Mouse (Mus musculus): ENCODE results near the gene Rictor.
A peak's percentile ranks its signal among the peaks of the same experiment; 100 is the strongest.
"Not testable (repeated sequence)": the region's sequence is repeated elsewhere in the genome, so short reads cannot be mapped to it uniquely, and the experiment has no call there.

Gene Rictor

DNA sequence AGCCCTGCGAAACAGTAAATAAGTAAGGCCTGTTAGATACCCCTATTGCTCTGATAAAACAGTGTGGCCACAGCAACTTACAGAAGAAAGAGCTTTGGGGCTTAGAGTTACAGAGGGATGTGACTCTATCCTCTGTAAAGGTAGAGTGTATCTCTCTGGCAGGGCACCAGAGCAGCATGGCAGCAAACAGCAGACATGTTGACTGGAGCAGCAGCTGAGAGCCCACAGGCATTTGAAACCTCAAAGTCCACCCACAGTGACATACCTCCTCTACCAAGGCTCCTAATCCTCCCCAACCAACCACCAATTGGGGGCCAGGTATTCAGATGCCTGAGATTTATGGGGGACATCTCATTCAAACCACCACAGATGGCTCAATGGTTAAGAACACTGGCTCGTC lies 31.0 kb downstream of the Rictor start:
- no peak for DNase-seq

DNA sequence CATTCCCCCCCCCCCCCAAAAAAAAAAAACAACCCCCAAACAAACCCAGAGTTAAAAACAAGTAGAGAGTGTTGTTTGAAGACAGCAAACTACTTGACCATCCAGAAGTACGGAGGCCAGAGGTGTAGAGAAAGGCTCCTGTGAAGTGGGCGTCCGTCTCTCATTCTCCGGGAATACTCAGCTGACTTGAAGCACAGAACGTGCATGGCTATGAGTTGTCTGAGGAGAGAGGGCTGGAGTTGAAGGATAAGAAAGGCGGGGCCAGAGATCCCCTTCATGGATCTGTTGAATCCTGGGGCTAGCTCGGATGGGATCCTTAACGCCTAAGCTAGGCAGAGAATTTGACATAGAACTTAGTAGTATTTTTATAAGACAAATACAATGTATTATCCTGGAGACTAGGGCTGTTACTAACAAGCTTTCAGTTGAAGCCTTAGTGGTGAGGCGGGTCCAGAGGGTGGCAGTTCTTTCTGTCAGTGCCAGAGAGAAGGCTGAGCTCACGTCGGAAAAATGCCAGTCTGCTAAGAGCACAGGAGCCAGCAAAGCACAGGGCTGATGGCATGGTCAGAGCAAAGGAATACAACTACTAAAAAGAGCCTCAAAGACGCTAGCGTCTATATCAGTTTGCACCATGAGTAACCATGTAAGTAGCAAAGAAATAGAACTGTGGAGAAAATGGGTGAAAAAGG lies 34.3 kb downstream of the Rictor start:
- no peak for DNase-seq

DNA sequence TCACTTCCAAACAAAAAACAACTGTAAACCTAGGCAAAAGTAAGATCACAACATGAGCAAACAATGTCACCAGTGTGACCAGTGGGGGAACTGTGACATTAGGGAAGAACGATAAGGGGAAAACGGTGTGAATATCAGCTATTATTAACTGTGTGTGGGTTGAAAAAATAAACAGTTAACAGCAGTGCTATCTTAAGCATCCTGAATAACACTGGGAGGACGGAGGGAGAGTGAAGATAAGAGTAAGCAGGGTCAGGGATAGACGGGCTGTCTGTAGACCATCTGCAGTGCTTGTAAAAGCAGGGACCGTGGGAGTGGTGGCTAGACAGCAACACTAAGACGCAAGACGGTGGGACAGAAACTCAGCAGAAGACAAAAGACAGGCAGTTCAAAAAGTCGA lies 35.5 kb downstream of the Rictor start:
- DNase-seq, result no peak

DNA sequence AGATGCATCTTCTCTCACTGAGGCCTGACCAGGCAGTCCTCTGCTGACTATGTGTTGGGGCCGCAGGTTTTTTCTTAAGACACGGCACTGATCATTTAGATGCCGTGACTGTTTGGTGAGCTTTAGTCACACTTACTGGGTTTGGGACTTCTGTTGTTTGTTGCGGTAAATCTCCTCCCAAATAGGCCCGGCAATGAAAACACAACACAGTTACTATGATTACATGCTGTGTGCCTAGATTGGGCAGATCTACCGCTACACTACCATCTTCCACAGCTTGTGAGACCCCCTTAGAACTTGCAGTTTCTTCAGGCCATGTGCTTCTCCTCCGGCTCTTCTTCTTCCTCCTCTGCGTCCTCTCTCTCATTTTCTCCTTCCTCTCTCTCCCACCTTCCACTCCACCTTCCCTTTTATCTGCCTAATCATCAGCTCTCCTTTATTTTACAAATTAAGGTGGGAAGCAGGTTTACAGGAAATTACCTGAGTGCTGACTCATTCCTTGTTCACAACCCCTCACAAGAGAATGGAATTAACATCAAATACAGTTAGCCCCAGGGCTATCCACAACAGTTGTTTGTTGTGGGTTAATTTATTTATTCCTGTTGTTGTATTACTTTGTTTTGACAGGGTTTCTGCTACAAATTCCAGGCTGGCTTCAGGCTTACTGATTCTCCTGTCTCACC lies 38.3 kb downstream of the Rictor start:
- DNase-seq, result not testable (repeated sequence)

DNA sequence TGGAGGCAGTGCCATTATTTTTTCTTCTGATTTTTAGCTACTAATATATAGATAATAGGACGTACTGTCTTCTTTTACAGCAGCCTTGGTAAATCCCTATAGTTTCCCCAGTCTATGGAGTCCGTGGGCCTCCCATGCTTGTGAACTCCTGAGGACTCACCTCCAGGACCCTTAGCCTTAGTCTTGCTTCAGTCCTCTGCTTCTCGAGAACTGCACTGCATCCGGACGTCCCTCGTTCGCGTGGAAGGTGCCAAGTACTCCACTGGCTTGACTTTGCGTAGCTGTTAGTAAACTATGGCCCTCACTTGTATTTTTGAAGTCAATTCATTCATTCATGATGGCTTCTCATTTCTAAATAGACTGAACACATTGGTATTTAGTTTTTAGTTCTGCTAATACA lies 38.8 kb downstream of the Rictor start:
- no peak for DNase-seq

DNA sequence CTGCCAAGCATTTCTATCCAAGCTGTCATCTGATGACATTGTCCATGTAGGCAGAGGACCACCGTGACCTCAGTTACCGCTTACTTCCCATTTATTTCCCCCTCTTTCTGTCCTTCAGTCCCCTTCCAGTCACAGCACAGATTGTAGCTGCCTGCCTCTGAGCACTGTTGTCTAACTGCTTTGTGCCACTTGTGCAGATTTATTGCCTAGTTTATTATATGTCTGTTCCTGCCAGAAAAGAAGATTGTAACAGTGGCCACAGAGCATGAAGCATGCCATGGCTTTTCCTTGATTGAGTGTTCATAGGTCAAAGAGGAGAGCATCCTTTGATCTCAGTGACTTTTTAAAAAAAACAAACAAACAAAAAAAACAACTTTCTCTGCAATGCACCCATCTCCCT lies 46.2 kb downstream of the Rictor start:
- no peak for DNase-seq

DNA sequence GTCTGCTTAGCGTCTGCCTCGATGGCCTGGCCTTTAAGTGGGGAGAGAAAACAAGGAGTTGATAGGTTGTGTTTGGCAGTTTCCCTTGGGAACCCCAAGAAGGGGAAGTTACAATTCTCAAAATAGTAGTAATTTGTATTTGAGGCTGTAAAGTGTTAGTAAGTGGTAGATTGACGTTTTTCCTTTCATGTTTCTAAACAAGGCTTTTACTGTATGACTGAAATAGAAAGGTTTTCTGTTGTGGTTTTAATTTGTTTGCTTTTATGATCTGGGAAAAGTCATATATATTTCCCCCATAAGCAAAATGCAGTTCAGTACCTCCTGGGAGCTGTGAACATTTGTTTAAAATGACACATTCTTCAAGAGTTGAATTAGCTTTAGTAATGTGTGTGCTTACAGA lies 64.1 kb downstream of the Rictor start:
- no peak for DNase-seq

DNA sequence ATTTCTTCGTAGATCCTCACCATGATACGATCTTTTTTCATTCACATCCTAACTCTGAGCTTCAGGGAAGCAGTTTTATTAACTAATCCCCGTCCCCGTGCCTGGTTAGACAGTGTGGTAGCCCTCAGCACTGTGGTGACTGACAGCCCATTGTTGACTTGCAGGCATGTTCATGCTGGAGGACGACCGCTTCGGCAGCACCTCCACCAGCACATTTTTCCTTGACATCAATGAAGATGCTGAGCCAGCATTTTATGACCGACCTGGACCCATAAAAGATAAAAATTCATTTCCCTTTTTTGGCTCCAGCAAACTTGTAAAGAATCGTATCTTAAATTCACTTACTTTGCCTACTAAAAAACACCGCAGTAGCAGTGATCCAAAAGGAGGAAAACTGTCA lies 78.0 kb downstream of the Rictor start:
- DNase-seq, result no peak

DNA sequence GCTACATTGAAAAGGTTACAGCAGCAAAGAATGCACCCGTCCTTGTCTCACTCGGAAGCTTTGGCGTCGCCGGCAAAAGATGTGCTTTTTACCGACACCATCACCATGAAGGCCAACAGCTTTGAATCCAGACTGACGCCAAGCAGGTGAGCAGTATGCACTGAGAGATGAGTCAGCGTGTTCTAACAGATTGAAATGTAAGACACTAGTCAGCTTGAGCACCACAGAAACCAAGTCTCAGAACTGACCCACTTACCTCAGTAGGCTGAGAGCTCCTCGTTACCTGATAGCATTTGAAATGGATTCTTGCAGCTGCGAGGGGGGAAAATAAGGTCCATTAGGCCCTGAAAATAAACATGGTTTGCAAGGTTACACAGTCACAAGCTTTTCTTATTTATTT lies 79.1 kb downstream of the Rictor start:
- no peak for DNase-seq

DNA sequence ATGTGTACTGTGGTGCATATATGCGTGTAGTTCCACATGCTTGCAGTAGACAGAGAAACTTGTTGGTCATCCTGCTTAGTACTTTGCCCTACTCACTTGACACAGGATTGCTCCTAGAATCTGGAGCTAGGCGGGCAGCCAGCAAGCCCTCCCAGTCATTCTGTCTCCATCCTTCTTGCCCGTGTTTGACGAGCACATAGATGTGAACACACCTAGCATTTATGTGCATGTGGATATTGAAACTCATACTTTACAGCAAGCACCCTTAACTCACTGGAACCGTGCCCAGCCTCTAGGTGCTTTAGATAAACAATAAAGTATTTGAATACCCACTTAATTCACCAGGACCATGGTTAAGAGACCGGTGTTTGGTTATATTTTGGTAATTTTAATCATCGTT lies 81.8 kb downstream of the Rictor start:
- DNase-seq, result no peak

DNA sequence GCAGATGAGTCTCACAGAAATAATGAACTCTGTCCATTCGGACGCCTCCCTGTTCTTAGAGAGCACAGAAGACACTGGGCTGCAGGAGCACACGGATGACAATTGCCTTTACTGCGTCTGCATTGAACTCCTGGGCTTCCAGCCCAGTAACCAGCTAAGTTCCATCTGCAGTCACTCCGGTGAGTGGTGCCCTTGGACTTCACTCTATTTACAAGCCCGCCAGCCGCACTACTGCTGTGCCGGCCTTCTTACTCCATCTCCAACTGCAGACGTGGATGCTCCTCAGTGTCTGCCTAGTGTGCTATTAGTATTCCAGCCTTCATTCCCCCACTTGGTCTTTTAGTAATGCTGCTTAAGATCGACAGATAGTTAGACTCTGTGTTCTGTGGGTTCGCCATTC lies 83.5 kb downstream of the Rictor start:
- DNase-seq, result no peak

DNA sequence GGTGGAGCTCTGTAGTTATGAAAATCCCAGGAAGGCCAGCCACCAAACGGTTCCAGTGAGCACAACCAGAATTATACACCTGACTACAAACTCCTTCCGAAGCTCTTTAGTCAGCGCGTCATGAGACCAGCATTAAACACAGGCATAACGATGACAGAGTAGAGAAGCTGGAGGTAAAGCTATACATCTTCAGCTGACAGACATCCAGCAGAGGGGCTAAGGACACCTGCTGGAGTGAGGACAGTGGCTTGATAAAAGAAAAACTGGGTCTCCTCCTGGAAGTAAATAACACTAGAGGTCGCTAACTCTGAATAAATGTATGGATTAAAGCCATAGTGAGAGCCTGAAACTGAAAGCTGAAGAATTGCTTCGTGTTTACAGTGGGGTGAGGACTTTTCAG lies 84.7 kb downstream of the Rictor start:
- DNase-seq, result no peak

DNA sequence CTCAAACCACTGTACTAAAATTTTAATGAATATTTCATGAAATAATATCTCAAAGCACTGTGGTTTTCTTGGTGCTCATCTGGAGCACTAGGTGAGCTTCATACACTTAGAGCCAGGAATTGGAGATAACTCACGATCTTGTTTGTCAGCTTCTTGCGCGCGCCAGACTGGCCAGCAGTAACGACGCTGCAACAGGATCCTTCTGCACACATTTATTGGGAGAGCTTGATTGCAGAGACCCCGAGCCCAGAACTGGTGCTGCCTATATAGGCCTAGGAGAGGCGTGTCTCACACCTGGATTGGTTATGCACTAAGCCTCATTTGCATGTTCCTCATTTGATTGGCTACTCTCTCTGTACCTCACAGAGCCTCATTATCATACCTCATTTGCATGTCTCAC lies 93.0 kb downstream of the Rictor start:
- DNase-seq, result not testable (repeated sequence)

DNA sequence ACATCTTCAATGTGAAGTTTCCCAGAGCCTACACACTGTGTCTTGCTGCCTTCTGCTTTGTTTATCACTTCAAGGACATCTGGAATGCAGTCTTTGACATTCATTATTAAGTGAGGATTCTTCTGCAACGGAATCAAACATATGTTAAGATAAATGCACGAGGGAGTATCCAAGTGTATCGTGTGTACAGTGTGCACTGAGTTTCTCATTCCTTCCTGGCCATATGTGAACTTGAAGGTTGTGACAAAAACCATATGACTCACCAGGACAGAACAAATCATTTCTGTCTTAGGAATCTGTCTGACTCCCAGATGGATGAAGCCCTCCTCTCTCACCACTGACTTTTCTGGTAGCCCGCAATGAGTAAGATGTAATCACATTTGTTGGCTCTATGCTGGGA lies 107.6 kb downstream of the Rictor start:
- no peak for DNase-seq

DNA sequence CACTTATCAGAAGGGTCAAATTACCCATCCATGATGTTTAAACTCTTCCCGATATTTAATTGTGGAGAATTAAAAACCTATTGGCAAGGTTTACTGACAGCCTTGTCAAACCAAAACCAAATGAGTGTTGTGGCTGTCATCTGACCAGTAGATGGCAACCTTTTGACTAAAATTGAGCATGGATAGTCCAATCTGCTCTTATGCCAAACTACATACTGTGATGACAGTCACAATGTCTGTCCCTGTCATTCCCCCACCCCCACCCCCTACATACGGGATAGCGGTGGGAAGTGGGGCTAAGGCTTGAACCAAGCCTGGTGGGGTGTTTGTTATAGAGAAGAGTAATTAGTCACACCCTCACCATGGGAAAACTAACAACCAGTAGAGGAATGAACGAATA lies 132.0 kb downstream of the Rictor start:
- DNase-seq, result peak; percentile 4 to 20

DNA sequence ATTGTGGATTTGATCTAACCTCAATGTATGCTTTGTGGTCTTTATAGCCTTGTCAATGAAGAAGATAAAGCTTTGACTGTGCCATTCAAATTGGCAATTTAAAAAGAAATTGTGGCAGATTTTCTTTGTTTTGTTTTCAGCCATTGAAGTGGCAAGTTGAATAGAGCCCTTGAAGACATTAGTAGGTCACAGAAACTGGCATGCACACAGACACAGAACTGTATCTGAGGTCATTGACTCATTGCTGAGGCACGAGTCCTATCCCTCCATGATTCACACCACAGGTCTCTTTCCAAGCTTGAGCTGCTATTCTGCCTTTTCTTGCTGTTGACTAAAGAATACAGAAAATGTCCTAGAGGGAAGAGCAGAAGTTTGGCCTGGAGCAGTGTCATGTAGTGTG lies 141.7 kb downstream of the Rictor start:
- DNase-seq, result no peak

Data from kidney, adult 8-10 months (tissue).